Mouse (Mus musculus): ENCODE measurements at regions not wholly inside any gene's neighbourhood (a gene's known extent, or its start where the extent isn't known, plus 50 kb on each side); places are given as distances from the start of the nearest gene placed in this dataset.

- no peak for DNase-seq
Observed at GRCm38 (mm10) chr5:51125091-51125490, 442.4 kb downstream of the Ppargc1a start.

DNA sequence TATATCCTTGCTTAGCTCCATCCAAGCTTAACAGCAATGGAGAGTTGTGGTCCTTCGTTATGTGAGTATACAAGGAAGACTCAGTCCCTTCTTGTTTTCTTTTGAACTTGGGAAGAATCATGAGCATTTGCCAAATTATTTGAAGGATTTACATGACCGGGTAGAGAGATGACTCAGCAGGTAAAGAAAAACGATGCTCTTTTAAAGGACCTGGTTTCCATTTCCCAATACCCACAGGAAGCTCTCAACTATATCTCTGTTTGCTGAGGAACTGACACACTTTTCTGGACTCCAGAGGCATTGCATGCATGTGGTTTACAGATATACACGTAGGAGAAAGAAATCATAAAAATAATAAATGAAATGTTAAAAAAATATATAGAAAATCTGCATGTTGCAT, 457.5 kb downstream of the Ppargc1a start:
- no peak for DNase-seq

DNA sequence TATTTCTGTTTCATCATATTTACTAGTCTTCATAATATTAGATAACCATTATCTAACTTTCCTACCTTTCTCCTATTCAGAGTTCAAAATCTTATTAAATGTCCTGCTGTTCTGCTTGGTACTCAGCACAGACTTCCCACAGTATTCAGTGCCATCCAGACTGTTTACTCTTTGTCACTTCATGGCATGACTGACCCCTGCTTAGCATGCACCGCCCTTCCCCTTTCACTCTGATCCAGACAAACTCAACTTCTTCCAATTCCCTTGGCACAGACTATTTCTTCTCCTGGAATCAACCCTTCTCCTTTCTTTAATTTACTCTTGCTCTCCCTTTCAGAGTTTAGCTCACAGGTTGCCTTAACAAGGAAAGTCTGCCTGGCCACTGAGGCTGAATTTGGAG, 458.8 kb downstream of the Ppargc1a start:
- DNase-seq, result no peak

DNA sequence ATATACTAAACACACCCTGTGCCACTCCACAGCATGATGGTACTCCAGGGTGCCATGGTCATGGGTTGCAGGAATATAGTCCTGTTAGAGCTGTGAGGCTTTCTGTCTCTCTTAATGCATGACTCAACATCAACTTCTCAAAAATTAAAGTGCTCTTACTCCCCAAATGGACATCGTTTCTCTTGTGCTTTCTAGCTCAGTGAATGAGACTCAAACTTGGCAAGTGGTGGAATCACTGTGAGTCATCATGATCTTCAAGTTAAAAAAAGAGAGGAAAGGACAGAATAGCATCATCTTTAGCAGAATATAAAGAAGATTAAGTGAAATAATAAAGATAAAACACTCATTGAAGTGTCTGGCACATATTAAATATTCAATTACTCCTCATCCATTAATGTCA, 459.3 kb downstream of the Ppargc1a start:
- no peak for DNase-seq

DNA sequence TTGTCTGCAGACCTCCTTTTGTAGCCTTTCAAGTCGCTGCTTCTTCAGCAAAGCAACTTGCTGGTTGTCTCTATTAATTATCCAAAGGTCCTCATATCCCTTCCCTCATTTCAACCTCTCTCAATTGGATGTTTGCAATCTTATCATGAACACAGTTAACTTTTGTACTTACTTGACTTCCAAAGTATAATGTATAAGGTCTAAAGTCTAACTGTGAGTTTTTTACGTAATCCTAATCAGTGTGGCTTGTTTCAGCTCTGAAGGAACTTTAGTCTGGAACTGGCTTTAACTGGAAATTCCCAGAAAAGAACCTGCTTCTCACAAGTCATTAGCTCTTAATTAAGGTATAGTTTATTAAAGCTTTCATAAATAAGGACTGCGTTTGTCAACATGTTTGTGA, 467.6 kb downstream of the Ppargc1a start:
- no peak for DNase-seq

DNA sequence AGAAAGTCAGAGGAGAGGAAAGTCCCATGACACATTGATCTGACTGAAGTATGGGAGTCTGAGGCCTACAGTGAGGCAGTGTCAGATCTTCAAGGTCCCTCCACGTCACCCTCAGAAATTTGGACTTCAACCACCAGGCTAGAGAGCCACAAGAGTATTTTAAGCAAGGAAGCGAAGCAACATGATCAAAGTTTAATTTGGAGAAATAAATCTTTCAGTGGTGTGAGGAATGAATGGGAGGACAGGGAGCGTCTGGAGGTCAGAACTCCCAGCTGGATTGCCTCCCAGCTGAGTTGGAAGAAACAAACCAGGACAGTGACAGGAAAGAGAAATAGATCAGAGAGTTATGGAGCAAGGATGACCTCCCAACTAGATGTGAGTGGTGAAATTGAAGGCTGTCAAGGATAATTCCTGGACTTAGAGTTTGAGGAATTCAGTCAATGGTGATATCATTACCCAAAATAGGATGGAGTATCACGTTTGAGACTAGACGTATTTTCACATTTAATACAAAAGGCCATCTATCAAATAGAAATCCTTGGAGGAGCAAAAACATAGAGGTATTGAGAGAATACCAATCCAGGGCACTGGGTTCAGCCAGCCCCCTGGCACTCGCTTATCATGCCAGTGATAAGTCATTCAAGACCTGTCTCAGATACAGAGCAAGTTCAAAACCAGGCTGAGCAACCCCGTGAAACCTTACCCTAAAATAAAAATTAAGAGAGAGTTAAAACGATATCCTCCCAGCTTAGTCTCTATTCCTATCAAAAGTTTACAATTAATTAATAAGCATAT, 494.7 kb downstream of the Ppargc1a start:
- DNase-seq, result peak; percentile 70

- no peak for DNase-seq
Observed at GRCm38 (mm10) chr5:51072146-51072545, 495.4 kb downstream of the Ppargc1a start.

DNA sequence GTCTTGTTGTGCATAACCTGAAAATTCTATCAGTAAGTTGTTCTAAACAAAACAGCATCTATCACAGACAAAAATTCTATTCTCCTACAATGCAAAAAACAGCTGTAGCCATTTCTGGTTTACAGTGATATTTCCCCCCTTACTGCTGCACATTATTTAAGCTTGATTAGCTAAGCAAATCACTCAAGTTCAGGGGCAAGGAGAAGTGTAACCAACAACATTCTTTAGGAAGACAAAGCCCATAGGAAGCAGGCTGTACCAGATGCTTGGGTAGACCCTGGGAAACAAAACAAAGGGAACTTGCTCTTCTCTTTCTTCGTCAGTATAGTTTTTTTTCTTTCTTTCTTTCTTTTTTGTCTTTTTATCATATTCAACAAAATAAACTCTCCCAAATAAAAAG, 497.9 kb downstream of the Ppargc1a start:
- DNase-seq, result no peak

DNA sequence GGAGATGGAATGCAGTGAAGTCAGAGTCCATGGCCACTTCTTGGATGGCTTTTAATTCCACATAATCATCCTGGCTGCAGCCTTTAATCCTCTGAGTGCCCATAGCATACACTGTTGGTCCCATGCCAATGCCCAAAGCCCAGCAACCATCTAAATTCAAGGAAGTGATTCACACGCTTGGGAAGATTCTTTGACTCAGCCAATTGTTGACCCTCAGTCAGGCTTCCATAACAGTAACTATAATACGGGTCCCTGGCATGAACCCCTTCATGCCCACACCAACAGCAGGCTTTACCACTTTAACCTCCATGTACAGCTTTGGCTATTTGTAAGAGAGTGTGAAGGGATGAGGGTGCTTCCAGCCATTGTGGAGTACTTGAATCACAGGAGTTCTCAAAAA, 521.7 kb downstream of the Ppargc1a start:
- no peak for DNase-seq

- peak; percentile 13 for DNase-seq
Observed at GRCm38 (mm10) chr5:51041541-51042217, 525.8 kb downstream of the Ppargc1a start.

- peak; percentile 30 for DNase-seq
Observed at GRCm38 (mm10) chr5:51040926-51041325, 526.6 kb downstream of the Ppargc1a start.

- DNase-seq, result peak; percentile 43
Observed at GRCm38 (mm10) chr5:51040463-51040862, 527.1 kb downstream of the Ppargc1a start.

DNA sequence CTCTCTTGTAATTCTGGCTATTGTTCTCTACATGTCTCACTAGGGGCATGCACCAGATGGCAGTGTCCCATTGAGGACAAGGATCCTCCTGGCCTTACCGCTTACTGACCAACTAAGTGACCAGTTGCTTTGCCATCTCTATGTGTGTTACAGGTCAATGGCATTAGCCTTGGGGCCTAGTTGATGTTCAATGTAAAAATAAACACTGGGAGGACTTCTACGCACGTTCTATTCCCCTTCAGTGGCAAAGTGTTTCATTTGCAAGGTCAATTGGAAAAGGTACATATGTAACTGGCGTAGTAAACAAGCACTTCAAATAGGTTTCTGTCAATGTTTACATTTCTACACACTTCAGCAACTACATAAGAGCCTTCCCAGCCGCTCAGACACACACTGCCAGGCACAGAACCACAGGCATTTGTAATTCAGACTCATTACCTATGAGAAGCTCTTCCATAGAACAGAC, 527.8 kb downstream of the Ppargc1a start:
- DNase-seq, result peak; percentile 67

- DNase-seq, result no peak
Observed at GRCm38 (mm10) chr5:51036450-51036990, 531.0 kb downstream of the Ppargc1a start.

DNA sequence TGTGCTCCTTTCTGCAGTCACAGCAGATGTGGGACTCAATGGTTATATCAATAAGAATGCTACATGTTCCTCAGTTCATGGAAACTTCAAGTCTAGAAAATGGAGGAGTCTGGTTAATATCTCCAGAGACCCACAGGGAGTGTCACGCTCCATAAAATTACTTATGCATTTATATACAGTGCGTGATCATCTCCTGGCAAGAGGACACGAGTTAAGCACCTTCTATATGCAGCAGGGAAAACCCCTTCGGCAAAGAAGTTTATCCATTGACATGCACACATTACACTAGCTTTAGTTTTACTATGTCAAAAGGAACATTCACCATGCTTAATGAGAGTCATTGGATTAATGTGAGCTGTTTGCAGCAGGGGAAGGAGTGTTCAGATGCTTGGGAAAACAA, 538.6 kb downstream of the Ppargc1a start:
- DNase-seq, result no peak

DNA sequence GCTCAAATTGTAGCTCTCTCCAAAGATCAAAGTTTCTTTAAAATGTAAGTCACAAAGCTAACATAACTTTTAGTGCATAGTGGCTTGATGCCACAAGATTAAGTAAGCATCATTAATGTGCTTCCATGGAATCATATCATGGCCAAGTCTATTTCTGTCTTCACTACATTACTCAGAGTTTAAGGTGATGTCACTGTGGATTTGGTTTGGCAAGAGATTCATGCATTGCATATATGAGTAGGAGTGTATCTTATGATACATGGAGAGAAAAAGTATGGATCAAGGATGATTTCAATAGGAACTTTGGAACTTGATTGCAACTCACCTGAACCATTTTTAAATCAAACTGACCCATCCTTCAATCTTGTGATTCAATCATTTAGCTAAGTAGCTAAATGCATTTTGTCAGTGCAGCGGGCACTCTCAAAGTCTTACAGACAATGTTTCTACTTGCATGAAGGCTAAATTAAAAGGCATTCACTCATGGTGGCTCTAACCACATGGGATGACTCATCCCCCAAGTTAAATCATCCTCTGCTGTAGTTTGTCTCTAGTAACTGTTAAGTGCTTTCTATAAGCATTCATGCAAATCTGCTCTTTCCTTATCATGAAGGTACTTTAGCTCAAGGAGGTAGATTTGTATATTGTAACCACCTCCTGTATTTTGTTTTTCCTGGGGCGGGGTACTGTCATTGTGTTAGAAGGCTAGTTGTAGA, 576.5 kb downstream of the Ppargc1a start:
- DNase-seq, result no peak
